Mouse (Mus musculus): Measurements from ENCODE around the gene Lamtor1.

DNA sequence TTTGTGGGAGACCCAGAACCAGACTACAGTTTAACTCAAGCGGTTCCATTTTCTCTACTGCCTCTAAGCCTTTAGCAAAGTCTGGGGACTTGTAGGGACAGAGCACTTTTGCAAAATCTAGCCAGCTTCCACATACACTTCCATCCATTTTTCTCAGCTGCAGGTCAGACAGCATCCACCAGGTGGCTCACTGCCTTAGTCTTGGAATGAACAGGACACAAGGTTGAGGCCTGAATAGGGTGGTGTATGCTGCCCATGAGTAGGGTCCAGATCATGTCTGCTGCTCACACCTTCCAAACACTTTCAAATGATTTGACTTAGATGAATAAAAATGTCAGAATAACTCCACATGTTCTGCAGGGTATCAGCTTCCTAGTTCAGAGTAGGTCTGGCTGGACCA lies 12.4 kb downstream of the Lamtor1 start:
- TF ChIP-seq CHD2 (IDR thresholded peaks at IDR 0.05; ENCODE audit: low read depth, low read length): no peak
- TF ChIP-seq MAFK (IDR thresholded peaks at IDR 0.05; ENCODE audit: insufficient read depth, low read depth, low read length): no peak
- TF ChIP-seq ZNF384 (IDR thresholded peaks at IDR 0.05; ENCODE audit: low read depth, low read length): no peak
- 0 out of 2 replicates have a peak, but pooled peaks have one; percentile 31 for TF ChIP-seq ZC3H11A (IDR thresholded peaks at IDR 0.05; ENCODE audit: borderline replicate concordance, low read depth, low read length)
